Mouse (Mus musculus): ENCODE measurements at regions not wholly inside any gene's neighbourhood (a gene's known extent, or its start where the extent isn't known, plus 50 kb on each side); places are given as distances from the start of the nearest gene placed in this dataset.

- no peak overlapping the region for H3K9ac ChIP-seq (replicated peaks; ENCODE audit: low read length)
- H3K9me3 ChIP-seq (ENCODE audit: low read length), result no peaks in the 10 kb centered on the region
- no peak overlapping the region for H3K27ac ChIP-seq (ENCODE audit: low read length)
- H3K36me3 ChIP-seq (ENCODE audit: insufficient read depth, low read length), result no peaks in the 10 kb centered on the region
- peaks cover 2% of the 10 kb centered on the region; the same call in 1 of the 2 replicates for H3K27me3 ChIP-seq (ENCODE audit: insufficient read depth, low read length)
- no peak overlapping the region for H3K4me3 ChIP-seq (ENCODE audit: low read length)
- H3K4me1 ChIP-seq (ENCODE audit: insufficient read depth, low read length), result 0 out of 2 replicates have a peak, but pooled peaks cover 5% of the 10 kb centered on the region
- WGBS, result 36% methylated on average over 3 of the region's 3 CpGs
- H3K4me2 ChIP-seq (replicated peaks; ENCODE audit: low read depth, low read length), result no peak overlapping the region
- no peak for ATAC-seq (ENCODE audit: low FRiP score, low TSS enrichment)
These were observed 122.4 kb upstream of the Rad23b start for GRCm38 (mm10) chr4:55227394-55227793.

DNA sequence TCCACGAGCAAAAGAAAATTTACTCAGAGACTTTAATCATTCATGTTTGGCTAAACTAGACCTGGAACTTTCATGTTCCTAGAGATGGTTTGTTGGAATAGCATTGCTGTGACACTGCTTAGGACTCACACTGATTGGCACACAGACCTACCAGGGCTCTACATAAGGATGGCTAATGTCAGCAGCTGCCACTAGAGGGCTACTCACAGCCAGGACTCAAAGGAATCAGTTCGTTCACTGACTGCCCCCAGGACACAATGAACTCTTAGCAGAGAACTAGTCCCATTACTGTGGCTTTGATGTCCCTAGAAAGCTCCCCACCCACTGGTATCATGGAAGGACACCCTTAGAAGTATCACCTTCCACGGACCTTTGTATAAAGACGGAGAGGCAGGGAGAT is 118.3 kb upstream of the Rad23b start:
- peaks cover 2% of the 10 kb centered on the region; the same call in 1 of the 2 replicates for H3K27me3 ChIP-seq (ENCODE audit: insufficient read depth, low read length)
- H3K4me3 ChIP-seq (ENCODE audit: low read length), result no peak overlapping the region
- H3K4me2 ChIP-seq (replicated peaks; ENCODE audit: low read depth, low read length), result no peak overlapping the region
- ATAC-seq (ENCODE audit: low FRiP score, low TSS enrichment), result no peak
- 0 out of 2 replicates have a peak, but pooled peaks cover 5% of the 10 kb centered on the region for H3K4me1 ChIP-seq (ENCODE audit: insufficient read depth, low read length)
- H3K36me3 ChIP-seq (ENCODE audit: insufficient read depth, low read length), result no peaks in the 10 kb centered on the region
- no peak overlapping the region for H3K27ac ChIP-seq (ENCODE audit: low read length)
- H3K9me3 ChIP-seq (ENCODE audit: low read length), result no peaks in the 10 kb centered on the region
- H3K9ac ChIP-seq (replicated peaks; ENCODE audit: low read length), result no peak overlapping the region
- 22% methylated on average over 4 of the region's 4 CpGs for WGBS

GRCm38 (mm10) chr4:55237856-55238255 is 112.0 kb upstream of the Rad23b start:
- H3K36me3 ChIP-seq (ENCODE audit: insufficient read depth, low read length), result no peaks in the 10 kb centered on the region
- H3K4me2 ChIP-seq (replicated peaks; ENCODE audit: low read depth, low read length), result no peak overlapping the region
- H3K27ac ChIP-seq (ENCODE audit: low read length), result no peak overlapping the region
- no peaks in the 10 kb centered on the region for H3K27me3 ChIP-seq (ENCODE audit: insufficient read depth, low read length)
- no peak overlapping the region for H3K4me3 ChIP-seq (ENCODE audit: low read length)
- H3K9ac ChIP-seq (replicated peaks; ENCODE audit: low read length), result no peak overlapping the region
- 77% methylated on average over 6 of the region's 6 CpGs for WGBS
- no peaks in the 10 kb centered on the region for H3K9me3 ChIP-seq (ENCODE audit: low read length)
- no peaks in the 10 kb centered on the region for H3K4me1 ChIP-seq (ENCODE audit: insufficient read depth, low read length)
- no peak for ATAC-seq (ENCODE audit: low FRiP score, low TSS enrichment)

DNA sequence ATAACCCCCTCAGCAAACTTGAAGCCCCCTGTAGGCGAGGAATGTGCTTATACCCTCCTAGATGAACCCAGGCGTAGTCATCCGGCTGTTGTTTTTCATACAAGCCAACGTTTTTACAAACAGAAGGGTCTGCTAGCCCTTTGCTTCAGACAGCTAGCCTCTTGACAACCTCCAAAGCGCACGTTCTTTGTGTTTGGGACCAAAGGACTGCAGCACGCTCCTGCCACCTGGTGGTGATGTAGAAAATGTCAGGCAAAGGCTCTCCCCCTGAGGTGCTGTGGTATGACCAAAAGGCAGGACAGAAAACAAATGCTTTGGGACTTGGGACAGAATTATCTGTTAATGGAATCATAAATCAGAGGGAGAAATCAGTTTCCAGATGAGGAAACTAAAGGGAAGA is 109.4 kb upstream of the Rad23b start:
- no peaks in the 10 kb centered on the region for H3K36me3 ChIP-seq (ENCODE audit: insufficient read depth, low read length)
- H3K4me1 ChIP-seq (ENCODE audit: insufficient read depth, low read length), result no peaks in the 10 kb centered on the region
- peak; percentile 31; the same call in 1 of the 2 replicates for ATAC-seq (ENCODE audit: low FRiP score, low TSS enrichment)
- H3K4me2 ChIP-seq (replicated peaks; ENCODE audit: low read depth, low read length), result no peak overlapping the region
- WGBS, result 5% methylated on average over 7 of the region's 7 CpGs
- no peaks in the 10 kb centered on the region for H3K9me3 ChIP-seq (ENCODE audit: low read length)
- H3K27ac ChIP-seq (ENCODE audit: low read length), result no peak overlapping the region
- no peaks in the 10 kb centered on the region for H3K27me3 ChIP-seq (ENCODE audit: insufficient read depth, low read length)
- no peak overlapping the region for H3K9ac ChIP-seq (replicated peaks; ENCODE audit: low read length)
- no peak overlapping the region for H3K4me3 ChIP-seq (ENCODE audit: low read length)

DNA sequence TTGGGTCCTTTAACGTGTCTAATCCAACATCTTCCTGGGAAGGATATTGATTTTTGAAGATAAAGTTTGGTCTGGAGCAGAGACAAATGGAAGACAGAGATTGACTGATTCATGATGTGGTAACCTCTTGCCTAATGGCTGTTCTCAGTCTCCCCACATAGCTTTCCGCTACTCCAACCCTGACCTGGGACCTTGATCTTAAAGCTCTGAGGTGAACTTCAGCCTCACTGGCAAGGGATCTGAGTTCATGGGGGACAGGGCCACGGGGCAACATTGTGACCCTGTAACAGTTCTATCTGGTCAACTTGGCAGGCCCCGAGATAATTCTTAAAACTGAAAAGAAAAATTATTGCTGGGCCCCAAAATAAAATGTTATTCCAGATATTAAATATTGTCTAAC is 107.5 kb upstream of the Rad23b start:
- WGBS, result 56% methylated on average over 4 of the region's 4 CpGs
- Histone ChIP-seq H3K27ac (ENCODE audit: low read length) (no peak overlapping the region), H3K4me3 (ENCODE audit: low read length) (no peak overlapping the region), H3K36me3 (ENCODE audit: insufficient read depth, low read length) (no peaks in the 10 kb centered on the region), H3K9ac (replicated peaks; ENCODE audit: low read length) (no peak overlapping the region), H3K4me1 (ENCODE audit: insufficient read depth, low read length) (no peaks in the 10 kb centered on the region), H3K4me2 (replicated peaks; ENCODE audit: low read depth, low read length) (no peak overlapping the region), H3K27me3 (ENCODE audit: insufficient read depth, low read length) (no peaks in the 10 kb centered on the region), H3K9me3 (ENCODE audit: low read length) (no peaks in the 10 kb centered on the region)
- no peak for ATAC-seq (ENCODE audit: low FRiP score, low TSS enrichment)

GRCm38 (mm10) chr4:55243091-55244058 is 106.5 kb upstream of the Rad23b start:
- no peak for ATAC-seq (ENCODE audit: low FRiP score, low TSS enrichment)
- H3K4me3 ChIP-seq (ENCODE audit: low read length), result no peak overlapping the region
- WGBS, result 66% methylated on average over 14 of the region's 14 CpGs

GRCm38 (mm10) chr4:55245789-55246188 is 104.1 kb upstream of the Rad23b start:
- no peak for ATAC-seq (ENCODE audit: low FRiP score, low TSS enrichment)
- no peaks in the 10 kb centered on the region for H3K9me3 ChIP-seq (ENCODE audit: low read length)
- WGBS, result 81% methylated on average over 10 of the region's 10 CpGs
- H3K27me3 ChIP-seq (ENCODE audit: insufficient read depth, low read length), result no peaks in the 10 kb centered on the region
- no peaks in the 10 kb centered on the region for H3K36me3 ChIP-seq (ENCODE audit: insufficient read depth, low read length)
- H3K4me2 ChIP-seq (replicated peaks; ENCODE audit: low read depth, low read length), result no peak overlapping the region
- no peaks in the 10 kb centered on the region for H3K4me1 ChIP-seq (ENCODE audit: insufficient read depth, low read length)
- H3K27ac ChIP-seq (ENCODE audit: low read length), result no peak overlapping the region
- H3K9ac ChIP-seq (replicated peaks; ENCODE audit: low read length), result no peak overlapping the region
- H3K4me3 ChIP-seq (ENCODE audit: low read length), result no peak overlapping the region

More at GRCm38 (mm10) chr4:55243091-55244058, 106.5 kb upstream of the Rad23b start:
- Histone ChIP-seq H3K4me1 (ENCODE audit: insufficient read depth, low read length) (no peaks in the 10 kb centered on the region), H3K36me3 (ENCODE audit: insufficient read depth, low read length) (no peaks in the 10 kb centered on the region), H3K9me3 (ENCODE audit: low read length) (no peaks in the 10 kb centered on the region), H3K27ac (ENCODE audit: low read length) (no peak overlapping the region), H3K27me3 (ENCODE audit: insufficient read depth, low read length) (no peaks in the 10 kb centered on the region), H3K4me2 (replicated peaks; ENCODE audit: low read depth, low read length) (no peak overlapping the region), H3K9ac (replicated peaks; ENCODE audit: low read length) (no peak overlapping the region)

GRCm38 (mm10) chr4:55250334-55250733 is 99.5 kb upstream of the Rad23b start:
- Histone ChIP-seq H3K4me1 (ENCODE audit: insufficient read depth, low read length) (no peaks in the 10 kb centered on the region), H3K9me3 (ENCODE audit: low read length) (no peaks in the 10 kb centered on the region), H3K27ac (ENCODE audit: low read length) (no peak overlapping the region), H3K36me3 (ENCODE audit: insufficient read depth, low read length) (no peaks in the 10 kb centered on the region), H3K9ac (replicated peaks; ENCODE audit: low read length) (no peak overlapping the region), H3K4me2 (replicated peaks; ENCODE audit: low read depth, low read length) (no peak overlapping the region), H3K4me3 (ENCODE audit: low read length) (no peak overlapping the region), H3K27me3 (ENCODE audit: insufficient read depth, low read length) (no peaks in the 10 kb centered on the region)
- 53% methylated on average over 3 of the region's 3 CpGs for WGBS
- no peak for ATAC-seq (ENCODE audit: low FRiP score, low TSS enrichment)

- Histone ChIP-seq H3K4me3 (ENCODE audit: low read length) (no peak overlapping the region), H3K4me2 (replicated peaks; ENCODE audit: low read depth, low read length) (no peak overlapping the region), H3K27me3 (ENCODE audit: insufficient read depth, low read length) (no peaks in the 10 kb centered on the region), H3K9me3 (ENCODE audit: low read length) (no peaks in the 10 kb centered on the region), H3K36me3 (ENCODE audit: insufficient read depth, low read length) (no peaks in the 10 kb centered on the region), H3K4me1 (ENCODE audit: insufficient read depth, low read length) (no peaks in the 10 kb centered on the region), H3K9ac (replicated peaks; ENCODE audit: low read length) (no peak overlapping the region), H3K27ac (ENCODE audit: low read length) (no peak overlapping the region)
- WGBS, result 86% methylated on average over 4 of the region's 5 CpGs
- ATAC-seq (ENCODE audit: low FRiP score, low TSS enrichment), result no peak
These were observed 98.3 kb upstream of the Rad23b start for GRCm38 (mm10) chr4:55251546-55251945.

- no peaks in the 10 kb centered on the region for H3K36me3 ChIP-seq (ENCODE audit: insufficient read depth, low read length)
These were observed 96.1 kb upstream of the Rad23b start for GRCm38 (mm10) chr4:55253769-55254168.

More at GRCm38 (mm10) chr4:55253769-55254168, 96.1 kb upstream of the Rad23b start:
- no peaks in the 10 kb centered on the region for H3K27me3 ChIP-seq (ENCODE audit: insufficient read depth, low read length)
- no peak overlapping the region for H3K27ac ChIP-seq (ENCODE audit: low read length)
- WGBS, result 78% methylated on average over 8 of the region's 8 CpGs
- no peak overlapping the region for H3K9ac ChIP-seq (replicated peaks; ENCODE audit: low read length)
- no peak for ATAC-seq (ENCODE audit: low FRiP score, low TSS enrichment)
- H3K4me2 ChIP-seq (replicated peaks; ENCODE audit: low read depth, low read length), result no peak overlapping the region
- no peaks in the 10 kb centered on the region for H3K9me3 ChIP-seq (ENCODE audit: low read length)
- no peak overlapping the region for H3K4me3 ChIP-seq (ENCODE audit: low read length)
- H3K4me1 ChIP-seq (ENCODE audit: insufficient read depth, low read length), result no peaks in the 10 kb centered on the region

All from kidney, embryonic 16.5 days (tissue).